Mouse (Mus musculus): ENCODE results near the gene Sh3bp5l.

DNA sequence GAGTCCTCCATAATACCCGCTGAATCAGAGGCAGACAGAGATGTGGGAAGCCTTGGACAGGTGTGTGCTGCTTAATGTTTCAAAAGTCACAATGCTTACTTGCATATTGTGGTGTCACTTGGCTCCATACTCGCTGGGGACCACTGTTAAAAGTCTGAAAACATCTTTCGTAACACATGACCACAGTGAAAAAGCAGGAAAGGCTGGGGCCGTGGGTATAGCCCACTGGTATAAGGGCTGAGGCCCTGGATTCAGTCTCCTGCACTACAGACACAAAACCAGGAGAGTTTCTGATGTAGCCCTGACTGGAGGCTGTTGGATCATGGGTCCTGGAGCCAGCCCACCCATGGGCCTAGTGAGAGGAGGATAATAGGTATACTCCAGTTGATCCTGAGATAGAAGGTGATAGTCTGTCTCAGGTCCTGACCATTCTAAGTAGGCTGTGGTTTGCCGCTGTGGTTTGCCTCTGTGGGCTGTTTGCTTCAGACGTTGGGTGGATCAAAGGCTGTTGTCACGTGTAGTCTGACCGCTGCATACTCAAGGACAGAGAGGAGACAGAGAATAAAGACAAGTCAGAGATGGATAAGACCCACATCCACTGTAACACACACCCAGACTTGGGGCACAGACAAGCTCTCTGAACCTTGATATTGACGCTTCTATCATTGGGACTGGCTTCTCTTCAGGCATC lies 40.4 kb upstream of the Sh3bp5l start:
- no peak for TF ChIP-seq CTCF (IDR thresholded peaks at IDR 0.05; ENCODE audit: extremely low read depth, insufficient read depth, low read length)
- TF ChIP-seq POLR2A (IDR thresholded peaks at IDR 0.05; ENCODE audit: extremely low read depth, insufficient read depth, low read length), result no peak
